Mouse (Mus musculus): ENCODE measurements around the gene Cops2.

Gene Cops2

DNA sequence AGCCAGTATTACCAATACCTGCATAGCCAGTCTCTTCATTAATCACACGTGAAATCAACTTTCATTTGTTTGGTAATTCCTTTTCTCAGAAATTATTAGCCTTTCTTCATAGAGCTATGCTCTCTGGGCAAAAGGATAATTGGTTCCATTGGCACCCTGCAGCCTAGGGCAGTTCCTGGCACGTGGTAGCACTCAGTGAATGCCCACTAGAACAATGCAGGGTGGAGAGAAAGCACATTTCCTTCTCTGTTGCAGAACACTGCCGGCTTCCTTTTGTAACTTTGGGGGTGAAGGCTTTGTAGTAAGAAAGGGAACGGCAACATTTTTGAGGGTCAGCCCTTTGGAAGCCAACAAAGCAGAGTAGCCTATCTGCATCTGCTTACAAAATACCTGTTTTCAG, 32.7 kb downstream of the Cops2 start:
- peak; percentile 63 for DNase-seq (ENCODE audit: low read depth, low spot score)

DNA sequence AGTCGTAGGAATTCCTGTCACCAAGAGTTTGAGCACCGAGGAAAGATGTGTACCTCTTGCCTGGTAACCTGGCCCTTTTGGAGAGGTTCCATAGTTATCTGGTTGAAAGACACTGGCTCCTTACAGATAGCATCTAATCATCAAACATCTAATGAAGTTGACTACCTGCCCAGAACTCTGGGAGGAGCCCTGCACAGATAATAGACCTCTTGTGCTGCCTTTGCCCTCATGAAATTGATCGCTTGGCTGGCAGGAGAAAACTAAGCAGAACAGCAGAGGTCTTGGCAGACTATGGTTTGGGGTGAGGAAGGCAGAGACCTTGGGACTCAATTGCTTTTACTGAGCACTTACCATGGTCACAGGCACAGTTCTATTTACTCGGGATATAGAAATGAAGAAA, 38.5 kb downstream of the Cops2 start:
- DNase-seq (ENCODE audit: low read depth, low spot score) = no peak

DNA sequence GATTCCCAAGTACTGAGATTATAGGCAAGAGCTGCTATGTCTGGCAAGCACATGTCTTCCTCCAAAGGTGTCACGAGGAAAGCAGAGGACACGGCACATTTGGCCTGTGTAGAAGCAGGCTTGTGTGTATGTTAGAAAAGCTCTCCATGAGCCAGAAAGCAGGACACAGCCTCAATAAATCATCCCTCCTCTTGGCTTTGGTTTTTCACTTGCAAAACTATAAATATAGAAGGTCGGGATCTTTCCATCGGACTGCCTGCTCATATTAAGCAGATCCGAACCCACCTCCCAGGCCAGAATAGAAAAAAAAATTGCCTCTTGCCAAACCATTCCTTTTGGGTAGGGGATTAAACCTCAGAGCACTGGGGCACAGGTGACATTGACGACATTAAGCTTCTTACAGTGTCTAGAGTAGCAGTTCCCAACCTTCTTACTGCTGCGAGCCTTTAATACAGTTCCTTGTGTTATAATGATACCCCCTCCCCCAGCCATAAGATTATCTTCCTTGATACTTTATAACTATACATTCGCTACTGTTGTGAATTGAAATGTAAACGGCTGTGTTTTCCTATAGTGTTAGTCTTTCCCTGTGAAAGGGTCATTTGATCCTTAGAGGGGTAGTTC, 44.9 kb downstream of the Cops2 start:
- DNase-seq (ENCODE audit: low read depth, low spot score) = no peak

DNA sequence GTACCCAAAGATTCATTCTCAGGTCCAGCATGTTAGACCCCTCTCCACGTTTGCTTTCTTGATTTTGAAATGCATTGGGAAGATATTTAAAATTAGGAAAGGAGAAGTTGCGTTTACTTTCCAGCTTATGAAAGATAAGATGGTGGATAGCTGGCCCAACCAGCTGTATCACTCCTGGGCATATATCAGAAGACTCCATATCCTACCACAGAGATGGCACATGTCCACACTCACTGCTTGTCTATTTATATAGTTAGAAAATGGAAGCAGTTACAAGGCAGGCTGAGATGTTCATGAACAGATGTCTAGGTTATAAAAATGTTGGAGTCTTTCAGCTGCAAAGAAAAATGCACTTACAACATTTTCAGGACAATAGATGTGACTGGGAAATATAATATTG, 47.6 kb downstream of the Cops2 start:
- DNase-seq (ENCODE audit: low read depth, low spot score) = peak; percentile 60

DNA sequence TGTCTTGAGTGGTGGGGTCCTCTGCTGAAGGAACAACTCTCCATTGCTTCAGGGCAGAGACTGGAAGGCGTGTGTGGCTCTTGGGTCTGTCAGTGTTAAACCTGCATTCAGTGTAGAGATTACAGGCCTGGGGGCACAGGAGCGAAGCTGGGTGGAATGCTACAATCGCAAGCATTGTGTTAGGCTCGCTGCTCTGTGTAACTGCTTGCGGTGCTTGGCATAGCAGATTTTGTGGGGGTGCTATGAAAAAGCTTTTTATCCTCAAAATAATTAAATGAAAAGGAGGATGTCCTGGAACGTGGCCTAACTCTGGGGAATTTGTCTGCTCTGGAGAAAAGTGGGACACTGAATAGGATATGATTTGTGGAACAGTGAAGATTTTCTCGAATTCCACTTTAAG, 49.4 kb downstream of the Cops2 start:
- peak; percentile 90 for DNase-seq (ENCODE audit: low read depth, low spot score)

DNA sequence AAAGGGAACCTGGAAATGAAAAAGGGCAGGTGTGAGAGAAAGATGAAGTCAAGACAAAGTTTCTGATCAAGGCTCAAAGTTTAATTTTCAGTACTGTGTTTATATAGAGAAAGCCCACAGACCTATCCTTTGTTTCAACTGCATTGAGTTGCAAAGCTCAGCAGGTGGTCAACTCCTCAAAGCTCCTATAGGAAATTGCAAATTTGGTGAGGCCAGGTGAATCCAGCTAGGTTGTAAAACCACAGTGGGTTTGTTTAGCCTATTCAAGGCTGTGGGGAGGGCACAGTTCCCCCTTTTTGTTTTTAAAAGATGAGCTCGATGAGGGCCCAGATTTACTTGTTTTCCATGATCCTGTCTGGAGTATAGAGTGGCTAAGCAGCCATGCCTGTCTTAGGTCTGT, 53.1 kb downstream of the Cops2 start:
- no peak for DNase-seq (ENCODE audit: low read depth, low spot score)

DNA sequence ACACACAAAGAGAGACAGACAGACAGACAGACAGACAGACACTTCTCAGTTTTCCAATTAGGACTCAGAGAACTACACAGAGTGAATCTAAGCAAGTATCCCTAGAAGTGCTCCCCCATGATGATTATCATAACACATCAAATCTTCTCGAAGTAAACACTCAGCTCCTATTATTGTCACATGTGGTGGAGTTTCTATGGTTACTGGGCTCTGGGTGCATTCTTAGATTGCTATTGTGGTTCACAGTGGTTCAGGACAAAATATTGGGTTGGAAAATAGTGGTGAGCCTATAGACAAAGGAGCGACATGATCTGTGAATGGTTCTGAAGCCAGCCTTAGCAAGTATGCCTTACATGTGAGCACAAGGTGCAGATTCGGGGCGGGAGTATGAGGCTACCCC, 57.0 kb downstream of the Cops2 start:
- peak; percentile 63 for DNase-seq (ENCODE audit: low read depth, low spot score)

DNA sequence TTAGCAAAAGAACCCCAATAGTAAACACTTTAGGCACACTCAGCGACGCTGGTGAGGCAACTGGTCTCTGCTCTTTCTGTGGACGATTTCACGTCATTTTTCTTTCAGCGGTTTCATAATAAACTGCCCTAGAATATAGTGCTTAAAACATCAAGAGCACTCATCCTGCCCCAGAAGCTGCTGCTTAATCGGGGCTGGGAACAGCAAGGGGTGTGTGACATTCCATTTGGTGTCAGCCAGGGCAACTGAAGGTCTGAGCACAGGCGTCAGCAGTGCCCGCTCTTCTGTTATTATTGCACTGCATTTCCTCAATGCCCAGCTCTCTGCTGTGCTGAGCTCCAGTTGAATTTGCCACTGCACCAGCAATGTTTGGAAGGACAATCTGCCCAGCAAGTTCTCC, 57.9 kb downstream of the Cops2 start:
- peak; percentile 54 for DNase-seq (ENCODE audit: low read depth, low spot score)

DNA sequence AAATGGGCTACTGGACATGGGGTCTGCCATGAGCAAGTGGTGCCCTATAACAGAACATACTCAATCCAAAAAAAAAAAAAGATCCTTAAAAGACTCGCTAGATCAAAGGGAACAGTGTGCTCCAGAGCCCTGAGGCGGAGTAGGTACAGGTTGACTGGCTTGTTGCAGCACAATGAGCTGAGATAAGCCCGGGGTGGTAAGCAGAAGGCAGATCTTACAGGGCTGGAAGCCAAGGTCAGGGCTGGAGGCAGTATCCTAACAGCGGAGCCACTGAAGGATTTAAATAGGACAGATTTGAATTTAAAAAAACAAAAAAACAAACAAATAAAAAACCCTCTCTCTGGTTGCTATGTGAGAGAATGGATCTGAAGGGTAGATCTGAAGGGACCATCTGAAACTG, 58.5 kb downstream of the Cops2 start:
- DNase-seq (ENCODE audit: low read depth, low spot score) = peak; percentile 52

DNA sequence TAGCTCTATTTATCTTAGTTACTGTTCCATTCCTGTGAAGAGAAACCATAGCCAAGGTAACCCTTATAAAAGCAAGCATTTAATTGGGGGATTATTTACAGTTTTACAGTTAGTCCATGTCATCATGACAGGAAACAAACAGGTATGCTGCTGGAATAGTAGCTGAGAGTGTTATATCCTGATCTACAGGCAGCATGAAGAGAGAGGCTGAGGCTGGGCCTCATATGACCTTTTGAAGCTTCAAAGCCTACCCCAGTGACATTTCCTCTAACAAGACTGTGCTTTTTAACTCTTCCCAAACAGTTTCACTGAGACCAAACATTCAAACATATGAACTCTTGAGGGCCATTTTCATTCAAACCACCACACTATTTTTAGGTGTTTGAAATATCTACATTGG, 61.1 kb downstream of the Cops2 start:
- DNase-seq (ENCODE audit: low read depth, low spot score) = no peak

DNA sequence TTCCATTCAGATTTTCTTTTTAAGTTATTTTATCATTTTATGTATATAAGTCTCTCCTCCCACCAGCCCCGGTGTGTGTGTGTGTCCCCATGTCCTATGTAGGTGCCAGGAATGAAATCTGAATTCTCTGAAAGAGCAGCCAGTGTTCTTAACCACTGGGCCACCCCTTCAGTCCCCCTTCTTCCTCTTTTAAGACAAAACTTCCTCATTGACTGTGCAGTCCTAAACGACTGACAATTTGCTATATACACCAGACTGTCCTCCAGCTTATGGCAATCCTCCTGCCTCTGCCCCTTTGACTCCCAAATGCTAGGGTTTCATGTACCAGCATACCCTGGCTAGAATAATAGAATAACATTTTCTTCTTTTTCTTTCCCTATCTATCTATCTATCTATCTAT, 63.8 kb downstream of the Cops2 start:
- DNase-seq (ENCODE audit: low read depth, low spot score) = no peak

DNA sequence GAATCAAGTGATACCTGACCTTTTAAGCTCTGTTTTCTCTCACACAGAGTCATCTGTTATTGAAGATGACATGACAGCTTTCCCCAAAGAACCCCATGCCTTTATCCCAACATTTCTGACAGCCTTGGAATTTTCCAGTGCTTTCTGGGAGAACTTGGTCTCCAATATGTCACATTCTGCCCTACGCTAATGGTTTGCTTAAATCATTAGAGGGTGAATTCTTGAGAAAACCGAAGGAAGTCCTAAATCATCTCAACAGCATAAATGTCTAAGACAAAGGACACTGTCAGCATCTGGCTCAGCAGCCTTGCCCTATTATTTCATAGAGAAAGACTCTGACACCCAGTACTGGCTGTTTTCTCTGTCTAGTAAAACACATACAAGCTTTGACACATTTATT, 64.8 kb downstream of the Cops2 start:
- DNase-seq (ENCODE audit: low read depth, low spot score) = no peak

DNA sequence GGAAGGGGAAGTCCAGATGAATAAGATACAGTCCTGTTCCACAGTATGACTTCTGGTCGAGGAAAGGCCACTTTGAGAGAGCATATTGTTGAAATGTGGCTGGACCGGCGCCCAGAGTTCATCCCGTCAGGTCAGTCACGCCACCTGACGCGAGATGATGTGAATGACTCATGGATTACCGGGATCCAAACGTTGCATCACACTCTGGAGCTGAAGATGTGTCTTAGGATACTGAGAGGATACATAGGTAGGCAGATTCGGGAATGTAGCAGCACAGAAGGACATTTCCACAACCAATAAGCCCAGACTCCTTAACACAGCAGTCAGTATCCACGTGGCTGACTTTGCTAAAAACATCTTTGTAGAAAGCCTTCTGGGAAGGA, 66.1 kb downstream of the Cops2 start:
- peak; percentile 49 for DNase-seq (ENCODE audit: low read depth, low spot score)

DNA sequence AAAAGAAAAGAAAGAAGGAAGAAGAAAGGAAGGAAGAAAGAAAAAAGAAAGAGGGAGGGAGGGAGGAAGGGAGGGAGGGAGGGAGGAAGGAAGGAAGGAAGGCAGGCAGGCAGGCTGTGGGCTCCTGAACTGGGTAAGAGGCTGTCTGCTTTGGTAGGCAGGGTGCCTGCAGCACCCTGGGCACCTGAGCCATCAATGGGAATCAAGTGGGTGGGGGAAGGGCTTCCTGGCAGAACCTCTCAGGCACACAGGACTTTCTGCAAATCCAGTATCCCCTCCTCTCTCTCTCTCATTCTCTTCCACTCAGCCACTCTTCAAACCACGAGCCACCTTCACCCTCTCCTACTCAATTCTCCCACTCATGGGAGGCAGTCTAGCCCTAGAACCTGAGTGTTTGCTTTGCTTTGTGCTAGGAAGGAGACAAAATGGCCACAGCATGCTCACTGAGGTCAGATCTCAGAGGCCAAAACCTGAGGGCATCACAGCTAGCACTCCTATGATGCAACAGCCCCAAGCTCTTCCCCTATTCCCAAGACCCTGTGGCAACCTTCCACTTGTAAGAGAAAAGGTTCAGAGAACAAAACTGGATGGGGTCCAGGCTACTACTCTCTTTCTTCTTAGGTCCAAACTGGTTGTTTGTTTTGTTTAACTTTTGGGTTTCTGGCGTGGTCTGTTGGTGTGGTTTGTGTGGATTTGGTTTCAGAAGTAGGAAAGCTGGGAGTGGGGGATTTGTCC, 66.6 kb downstream of the Cops2 start:
- no peak for DNase-seq (ENCODE audit: low read depth, low spot score)

DNA sequence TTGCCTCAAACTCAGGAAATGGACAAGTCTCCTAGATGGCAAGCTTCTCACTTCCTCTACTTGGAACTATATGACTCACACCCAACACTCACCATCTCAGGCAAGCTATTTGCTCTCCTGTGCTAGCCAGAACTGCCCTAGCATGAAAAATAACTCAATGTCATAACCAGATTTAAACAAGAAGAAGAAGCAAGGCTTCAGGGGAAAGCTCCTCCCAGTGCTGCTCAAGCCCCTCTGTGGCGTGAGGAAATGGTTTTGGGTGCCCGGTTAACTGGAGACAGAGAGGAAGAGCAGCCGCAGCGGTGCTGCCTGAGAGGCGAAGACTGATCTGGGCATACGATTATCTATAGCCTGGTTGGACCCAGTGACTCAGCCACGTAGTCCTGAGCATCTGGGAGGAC, 67.5 kb downstream of the Cops2 start:
- DNase-seq (ENCODE audit: low read depth, low spot score) = peak; percentile 29

DNA sequence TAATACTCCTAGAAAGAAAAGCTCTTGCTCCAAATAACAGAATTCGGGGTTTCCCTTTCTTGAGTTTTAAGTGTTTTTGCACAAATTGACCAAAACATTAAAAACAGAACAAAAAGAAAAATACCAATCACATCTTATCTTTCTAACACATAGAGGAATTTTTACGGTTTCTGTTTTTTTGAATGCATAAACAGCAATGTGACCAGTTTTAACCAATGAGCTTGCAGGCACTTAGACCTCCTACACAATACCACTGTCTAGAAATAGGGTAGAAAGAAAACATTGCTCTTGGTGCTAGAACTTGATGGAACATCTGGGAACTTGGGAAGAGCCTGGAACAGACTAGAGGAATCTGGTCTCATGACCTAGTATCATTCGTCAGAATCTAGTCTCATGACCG, 68.7 kb downstream of the Cops2 start:
- no peak for DNase-seq (ENCODE audit: low read depth, low spot score)

DNA sequence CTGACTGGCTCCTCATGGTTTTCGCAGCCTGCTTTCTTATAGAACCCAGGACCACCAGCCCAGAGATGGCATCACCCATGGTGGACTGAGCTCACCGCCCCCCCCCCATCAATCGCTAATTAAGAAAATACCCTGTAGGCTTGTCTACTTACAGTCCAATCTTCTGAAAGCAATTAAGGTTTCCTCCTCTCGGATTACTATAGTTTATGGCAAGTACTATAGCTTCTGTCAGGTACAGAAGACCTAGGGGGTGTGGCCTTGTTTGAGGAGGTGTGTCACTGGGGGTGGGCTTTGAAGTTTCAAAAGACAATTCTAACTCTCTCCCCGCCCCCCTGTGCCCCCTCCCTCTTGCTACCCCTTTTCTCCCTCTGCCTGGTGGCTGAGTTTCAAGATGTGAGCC, 69.7 kb downstream of the Cops2 start:
- DNase-seq (ENCODE audit: low read depth, low spot score) = no peak

DNA sequence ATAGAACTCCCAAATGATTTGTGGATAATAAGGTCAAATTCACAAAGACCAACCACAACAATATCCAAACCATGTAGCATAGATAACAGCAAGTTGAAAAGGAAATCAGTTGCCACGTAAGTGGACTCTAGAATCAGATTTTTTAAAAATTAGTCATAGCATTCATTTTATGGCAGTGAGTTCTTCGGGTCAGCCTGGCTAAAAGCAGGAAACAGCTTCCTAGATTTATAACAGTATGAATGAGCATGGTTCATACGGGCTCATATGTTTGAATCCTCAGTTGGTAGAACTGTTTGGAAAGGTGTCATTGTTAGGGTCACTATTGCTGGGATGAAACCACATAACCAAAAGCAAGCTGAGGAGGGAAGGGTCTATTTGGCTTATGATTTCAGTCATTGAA, 70.2 kb downstream of the Cops2 start:
- DNase-seq (ENCODE audit: low read depth, low spot score) = no peak

DNA sequence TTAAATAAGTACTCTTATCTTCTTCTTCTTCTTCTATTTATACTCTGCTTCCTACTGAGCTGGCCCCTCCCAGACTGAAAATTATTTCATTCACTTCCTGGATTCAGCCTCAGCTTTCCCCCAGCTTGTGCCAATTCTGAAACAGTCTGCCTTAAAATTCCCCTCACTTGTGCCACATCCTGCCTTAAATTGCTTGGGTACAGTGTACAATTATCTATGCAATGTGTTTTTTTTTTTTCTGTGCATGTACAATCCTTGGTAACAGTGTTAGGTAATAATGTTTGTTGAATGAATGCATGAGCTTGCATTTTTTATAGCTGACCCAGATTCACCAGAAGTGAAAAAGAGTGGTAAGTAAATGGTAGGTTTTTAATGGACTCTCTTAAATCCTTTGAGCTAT, 70.6 kb downstream of the Cops2 start:
- peak; percentile 42 for DNase-seq (ENCODE audit: low read depth, low spot score)

DNA sequence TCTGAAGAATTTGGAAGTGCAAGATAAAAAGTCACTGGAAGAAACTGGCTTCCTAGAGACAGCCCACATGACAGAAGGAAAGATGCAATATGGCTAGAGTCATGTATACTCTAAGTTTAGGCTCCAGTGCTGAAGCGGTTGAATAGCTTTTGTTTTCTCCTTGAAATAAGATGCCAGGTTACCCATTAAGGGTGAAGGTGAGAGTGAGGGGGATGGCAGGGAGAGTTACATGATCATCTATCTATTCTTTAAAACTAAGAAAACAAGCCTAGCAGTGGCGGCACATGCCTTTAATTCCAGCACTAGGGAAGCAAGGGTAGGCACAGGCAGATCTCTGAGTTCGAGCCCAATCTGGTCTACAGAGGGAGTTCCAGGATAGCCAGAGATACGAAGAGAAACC, 73.9 kb downstream of the Cops2 start:
- DNase-seq (ENCODE audit: low read depth, low spot score) = no peak

DNA sequence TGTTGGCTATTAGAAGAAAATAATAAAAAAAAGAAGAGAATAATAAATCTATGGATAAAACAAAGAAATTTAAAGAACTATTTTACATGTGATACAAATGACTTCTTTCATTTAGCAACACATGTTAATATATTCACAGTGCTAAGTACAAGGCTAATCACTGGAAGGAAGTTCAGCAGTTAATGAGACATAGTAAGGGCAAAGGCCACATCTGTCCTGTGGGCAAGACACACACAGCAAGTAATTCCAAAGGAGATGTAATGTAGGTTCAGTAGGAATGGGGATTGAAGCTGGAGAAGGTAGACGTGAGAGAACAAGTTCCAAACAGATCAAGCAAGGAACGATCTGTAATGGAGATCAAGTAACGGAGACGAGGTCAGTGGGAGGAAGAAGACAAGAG, 74.5 kb downstream of the Cops2 start:
- no peak for DNase-seq (ENCODE audit: low read depth, low spot score)

DNA sequence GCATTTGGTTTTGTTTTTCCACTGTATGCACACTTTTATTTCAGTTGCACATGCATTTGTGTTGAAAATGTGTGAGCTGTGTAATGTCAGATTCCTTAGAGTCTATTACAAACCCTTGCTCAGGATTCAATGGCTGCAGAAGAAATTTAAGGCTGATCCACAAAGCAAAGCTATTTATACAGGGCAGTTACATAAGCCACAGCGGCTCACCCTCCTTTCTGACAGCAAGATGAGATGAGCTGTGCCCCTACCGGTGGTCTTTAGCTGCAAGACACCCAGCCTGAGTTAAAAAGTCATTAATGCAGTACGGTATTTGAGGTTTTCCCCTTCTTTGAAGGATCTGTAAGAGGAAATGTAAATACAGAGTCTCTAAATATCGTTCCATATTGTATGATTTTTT, 75.1 kb downstream of the Cops2 start:
- peak; percentile 60 for DNase-seq (ENCODE audit: low read depth, low spot score)

DNA sequence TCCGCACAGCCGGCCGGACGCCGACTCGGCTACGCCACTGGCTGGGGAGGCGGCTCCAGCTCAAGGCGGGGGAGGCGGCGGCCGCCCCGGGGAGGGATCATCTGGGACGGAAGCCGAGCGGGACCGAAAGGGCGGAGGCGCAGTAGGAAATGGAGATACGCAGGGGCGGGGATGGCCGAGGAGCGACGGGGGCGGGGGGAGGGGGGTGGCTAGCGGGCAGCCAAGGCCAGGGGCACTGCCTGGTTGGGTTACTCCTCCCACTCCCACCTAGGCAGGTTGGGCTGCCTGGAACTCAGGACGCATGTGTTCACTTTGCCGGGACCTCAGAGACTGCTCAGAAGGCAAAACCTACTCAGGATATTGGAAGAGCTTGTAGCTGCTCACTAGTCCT, 76.2 kb downstream of the Cops2 start, which contains the start of gene Secisbp2l:
TSS of gene Secisbp2l (minus strand) at position 152 of the 391 bp plus-strand sequence.
- peak; percentile 97 for DNase-seq (ENCODE audit: low read depth, low spot score)

All from brain, adult 2 months (tissue).